Mouse (Mus musculus): ENCODE measurements at regions not wholly inside any gene's neighbourhood (a gene's known extent, or its start where the extent isn't known, plus 50 kb on each side); places are given as distances from the start of the nearest gene placed in this dataset.

DNA sequence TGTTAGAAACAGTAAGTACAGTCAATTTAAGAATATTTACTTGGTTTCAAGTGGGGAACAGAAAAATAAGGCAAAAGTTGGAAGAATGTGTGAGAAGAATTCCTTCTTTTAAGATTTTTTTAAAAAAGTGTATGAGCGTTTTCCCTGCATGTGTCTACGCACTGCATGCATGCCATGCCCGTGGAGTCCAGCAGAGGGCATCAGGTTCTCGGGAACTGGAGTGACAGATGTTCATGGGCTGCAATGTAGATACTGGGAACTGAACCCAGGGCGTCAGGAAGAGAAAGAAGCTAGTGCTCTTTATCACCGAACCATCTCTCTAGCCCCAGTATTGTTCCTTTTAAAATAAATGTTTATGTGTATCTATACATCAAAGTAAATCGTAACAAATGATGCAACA is 150.8 kb upstream of the Meis2 start:
- DNase-seq (ENCODE audit: extremely low read depth), result peak; percentile 0

DNA sequence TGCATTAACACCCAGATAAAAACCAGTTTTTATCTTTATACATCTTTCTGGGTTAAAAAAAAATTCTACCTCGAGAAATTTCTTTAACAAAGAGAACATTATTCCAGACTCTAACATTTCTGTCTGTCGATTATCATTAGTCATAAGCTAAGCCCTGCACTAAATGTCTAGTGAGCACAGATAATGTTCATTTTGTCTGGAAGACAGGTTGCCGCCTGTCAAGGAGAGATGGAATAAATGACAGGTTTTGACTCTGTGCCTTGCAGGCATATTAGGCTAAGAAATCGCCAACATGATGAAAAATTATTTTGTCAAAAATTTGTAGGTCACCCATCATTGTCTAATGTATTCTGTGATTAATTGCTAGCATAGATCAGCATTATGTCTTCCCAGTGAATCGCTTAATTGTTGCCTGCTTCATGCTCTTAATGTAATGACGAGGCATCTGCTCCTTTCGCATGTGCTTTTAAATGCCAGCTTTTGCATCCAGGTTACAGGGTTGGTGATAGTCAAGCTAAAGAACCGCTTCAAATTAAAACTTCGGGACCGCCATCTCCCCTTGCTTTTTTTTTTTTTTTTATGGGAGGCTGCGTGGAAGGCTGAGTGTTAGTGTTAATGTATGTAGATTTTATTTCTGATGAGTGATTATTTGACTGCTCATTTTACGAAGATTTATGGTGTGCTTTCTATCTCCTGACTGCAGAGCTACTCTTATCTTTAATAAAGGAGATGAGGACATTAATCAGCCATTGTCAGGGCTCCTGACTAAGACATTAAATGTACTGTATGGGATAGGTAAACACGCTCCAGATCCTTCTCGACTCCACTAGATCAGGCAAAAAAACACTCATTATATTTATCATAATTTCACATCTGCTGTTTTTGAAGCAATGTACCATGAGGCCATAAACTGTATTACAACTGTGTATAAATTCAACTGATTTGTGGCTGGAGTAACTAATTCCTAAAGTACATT is 135.9 kb upstream of the Meis2 start:
- Histone ChIP-seq H3K9ac (ENCODE audit: insufficient read depth, low read depth) (no peak overlapping the region), H3K4me2 (ENCODE audit: insufficient read depth, low read depth, poor library complexity, severe bottlenecking) (no peak overlapping the region), H3K9me3 (replicated peaks; ENCODE audit: low read length) (peaks cover 4% of the 10 kb centered on the region), H3K36me3 (replicated peaks in 1 of 2; ENCODE audit: control insufficient read depth in 1 of 2, insufficient read depth in 1 of 2, low read length in 1 of 2) (no peaks in the 10 kb centered on the region), H3K27me3 (replicated peaks) (no peaks in the 10 kb centered on the region), H3K79me2 (replicated peaks; ENCODE audit: control insufficient read depth, extremely low read depth, insufficient read depth, poor library complexity, severe bottlenecking) (no peaks in the 10 kb centered on the region), H3K4me3 (replicated peaks in 1 of 3; ENCODE audit: low read depth in 2 of 3, low read length in 2 of 3, poor library complexity in 1 of 3) (no peak overlapping the region), H3K4me1 (ENCODE audit: control insufficient read depth in 1 of 2, insufficient read depth in 2 of 2) (no peaks in the 10 kb centered on the region), H3K27ac (ENCODE audit: insufficient read depth, low read depth) (no peak overlapping the region)
- TF ChIP-seq GABPA (IDR thresholded peaks at IDR 0.05; ENCODE audit: insufficient replicate concordance, low read depth, low read length), result no peak
- TF ChIP-seq USF2 (conservative IDR thresholded peaks at IDR 0.05; ENCODE audit: low read depth, low read length), result no peak
- TF ChIP-seq SMC3 (IDR thresholded peaks at IDR 0.05; ENCODE audit: low read depth, low read length), result no peak
- no peak for TF ChIP-seq RCOR1 (conservative IDR thresholded peaks at IDR 0.05; ENCODE audit: low read depth, low read length)
- TF ChIP-seq NRF1 (IDR thresholded peaks at IDR 0.05; ENCODE audit: low read depth, low read length), result no peak
- no peak for TF ChIP-seq USF1 (IDR thresholded peaks at IDR 0.05; ENCODE audit: low read depth, low read length)
- no peak for TF ChIP-seq MAZ (IDR thresholded peaks at IDR 0.05; ENCODE audit: low read depth, low read length)
- no peak for TF ChIP-seq KAT2A (IDR thresholded peaks at IDR 0.05; ENCODE audit: insufficient replicate concordance, low read length)
- no peak for TF ChIP-seq CTCF (conservative IDR thresholded peaks at IDR 0.05 in 1 of 2, IDR thresholded peaks at IDR 0.05 in 1 of 2; ENCODE audit: low read depth in 2 of 2, low read length in 2 of 2)
- TF ChIP-seq JUN (IDR thresholded peaks at IDR 0.05; ENCODE audit: insufficient read depth, low read depth, low read length), result no peak
- TF ChIP-seq POLR2AphosphoS2 (IDR thresholded peaks at IDR 0.05; ENCODE audit: low read depth, low read length), result no peak
- TF ChIP-seq ETS1 (conservative IDR thresholded peaks at IDR 0.05; ENCODE audit: low read depth, low read length), result no peak
- TF ChIP-seq E2F4 (IDR thresholded peaks at IDR 0.05; ENCODE audit: insufficient replicate concordance, low read depth, low read length), result no peak
- no peak for TF ChIP-seq ZMIZ1 (IDR thresholded peaks at IDR 0.05; ENCODE audit: low read depth, low read length)
- TF ChIP-seq UBTF (IDR thresholded peaks at IDR 0.05; ENCODE audit: low read depth, low read length), result no peak
- TF ChIP-seq MAFK (IDR thresholded peaks at IDR 0.05; ENCODE audit: insufficient replicate concordance, low read length), result no peak
- in situ Hi-C loops (cut with MboI; ENCODE audit: low pct_ligation_motif_present, low pct_unique_long_range_greater_than_20kb, low sequenced_read_pairs), result no loop called here
- DNase-seq (ENCODE audit: extremely low read depth), result no peak
- dilution Hi-C loops (cut with MboI; ENCODE audit: extremely low pct_ligation_motif_present, extremely low pct_unique_long_range_greater_than_20kb, low sequenced_read_pairs), result no loop called here

More for the DNA sequence above, 150.8 kb upstream of the Meis2 start:
- dilution Hi-C loops (cut with MboI; ENCODE audit: extremely low pct_ligation_motif_present, extremely low pct_unique_long_range_greater_than_20kb, low sequenced_read_pairs), result no loop called here
- Histone ChIP-seq H3K9me3 (replicated peaks; ENCODE audit: low read length) (peaks cover 15% of the 10 kb centered on the region), H3K4me2 (ENCODE audit: insufficient read depth, low read depth, poor library complexity, severe bottlenecking) (no peak overlapping the region), H3K27ac (ENCODE audit: insufficient read depth, low read depth) (no peak overlapping the region), H3K79me2 (replicated peaks; ENCODE audit: control insufficient read depth, extremely low read depth, insufficient read depth, poor library complexity, severe bottlenecking) (no peaks in the 10 kb centered on the region), H3K9ac (ENCODE audit: insufficient read depth, low read depth) (no peak overlapping the region), H3K4me3 (replicated peaks in 1 of 3; ENCODE audit: low read depth in 2 of 3, low read length in 2 of 3, poor library complexity in 1 of 3) (no peak overlapping the region), H3K36me3 (replicated peaks in 1 of 2; ENCODE audit: control insufficient read depth in 1 of 2, insufficient read depth in 1 of 2, low read length in 1 of 2) (no peaks in the 10 kb centered on the region), H3K4me1 (ENCODE audit: control insufficient read depth in 1 of 2, insufficient read depth in 2 of 2) (no peaks in the 10 kb centered on the region), H3K27me3 (replicated peaks) (no peaks in the 10 kb centered on the region)
- TF ChIP-seq NELFE (IDR thresholded peaks at IDR 0.05; ENCODE audit: low read depth, low read length) (no peak), ZKSCAN1 (IDR thresholded peaks at IDR 0.05; ENCODE audit: borderline replicate concordance, low read depth, low read length) (no peak), MYC (IDR thresholded peaks at IDR 0.05; ENCODE audit: low read depth, low read length) (no peak), GABPA (IDR thresholded peaks at IDR 0.05; ENCODE audit: insufficient replicate concordance, low read depth, low read length) (no peak), USF1 (IDR thresholded peaks at IDR 0.05; ENCODE audit: low read depth, low read length) (no peak), MAFK (IDR thresholded peaks at IDR 0.05; ENCODE audit: insufficient replicate concordance, low read length) (no peak)
- in situ Hi-C loops (cut with MboI; ENCODE audit: low pct_ligation_motif_present, low pct_unique_long_range_greater_than_20kb, low sequenced_read_pairs), result no loop called here
